Mouse (Mus musculus) left cerebral cortex, adult 11 months (tissue): Measurements from ENCODE around the gene 2810408A11Rik.

Experiments
- DNase-seq: peaks from one replicate; pipeline ENCODE4 v3.0.0; 2022; ENCODE audit warnings: low spot score

Gene 2810408A11Rik

GRCm38 (mm10) chr11:69900471-69901405 is at the start of gene 2810408A11Rik, which contains the start of gene Neurl4:
Gene 2810408A11Rik, minus strand, starts transcription at chr11:69900987.
Gene Neurl4, plus strand, starts transcription at chr11:69901072.
- DNase-seq: peak; percentile 87

- DNase-seq: peak; percentile 58
Observed at GRCm38 (mm10) chr11:69948763-69949150, 48.0 kb upstream of the 2810408A11Rik start.

DNA sequence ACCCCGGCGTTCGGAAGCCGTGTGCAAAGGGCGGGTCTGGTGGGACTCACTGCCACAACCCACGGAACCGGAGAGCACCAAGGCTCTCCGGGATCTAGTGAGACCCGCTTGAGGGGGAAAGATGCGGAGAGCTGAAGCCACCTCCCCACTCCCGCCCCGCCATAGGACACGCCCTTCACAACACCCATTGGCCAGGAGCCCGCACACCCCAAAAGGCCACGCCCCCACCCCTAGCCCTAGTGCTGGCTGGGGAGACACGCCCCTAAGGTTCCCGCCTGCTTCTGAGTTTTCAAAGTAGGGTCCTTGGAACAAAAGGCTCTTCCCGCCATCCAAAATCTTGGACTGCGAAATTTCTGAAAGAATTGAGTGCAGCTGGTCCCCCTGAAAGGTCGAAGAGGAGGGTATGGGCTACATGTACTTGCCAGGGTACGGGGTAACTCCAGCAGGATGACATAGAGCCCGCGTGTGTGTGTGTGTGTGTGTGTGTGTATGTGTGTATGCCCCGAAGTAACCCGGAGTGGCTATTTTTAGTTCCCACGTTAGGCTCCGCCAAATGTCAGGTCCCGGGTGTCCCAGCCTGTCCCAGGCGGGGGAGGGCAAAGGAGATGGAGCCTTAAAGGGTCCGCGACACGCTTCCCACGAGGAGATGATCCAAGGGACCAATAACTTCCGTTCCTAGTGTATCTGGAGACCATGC is 47.4 kb upstream of the 2810408A11Rik start, which contains the start of gene Slc2a4:
Slc2a4 (minus strand) TSS at position 123 of the 697 bp plus-strand sequence.
- no peak for DNase-seq

DNA sequence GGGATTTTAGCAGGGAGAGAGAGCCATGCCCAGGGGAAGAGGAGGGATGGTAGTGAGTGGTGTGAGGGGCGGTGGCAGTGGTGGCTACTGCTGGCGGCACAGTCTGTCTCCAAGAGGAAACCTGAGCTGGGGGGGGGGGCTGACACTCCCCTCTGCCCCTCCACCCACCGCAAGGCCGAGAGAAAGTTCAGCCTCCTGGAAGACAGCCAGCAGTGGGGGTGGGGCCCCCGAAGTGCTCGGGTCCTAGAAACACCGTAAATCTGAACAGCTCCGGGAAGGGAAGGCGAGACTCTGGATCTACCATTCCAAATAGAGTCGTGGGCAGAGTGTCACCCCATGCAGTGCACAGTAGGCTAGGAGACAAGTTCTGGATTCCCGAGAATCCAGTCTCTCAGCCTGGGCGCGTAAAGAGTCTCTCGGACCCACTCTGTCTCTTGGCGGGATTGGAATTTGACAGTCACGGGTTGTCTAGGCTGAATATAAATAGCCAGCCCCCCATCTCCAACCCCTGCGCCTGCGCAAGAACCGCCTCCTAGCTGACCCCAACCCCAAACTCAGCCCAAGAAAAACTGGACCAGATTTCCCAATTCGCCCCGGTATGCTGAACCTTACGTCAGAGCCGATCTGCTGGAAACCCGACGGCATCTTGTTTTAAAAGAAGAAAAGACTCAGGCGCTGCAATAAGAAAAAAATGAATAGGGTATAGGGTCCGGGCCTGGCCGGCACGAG is 46.7 kb upstream of the 2810408A11Rik start:
- no peak for DNase-seq

DNA sequence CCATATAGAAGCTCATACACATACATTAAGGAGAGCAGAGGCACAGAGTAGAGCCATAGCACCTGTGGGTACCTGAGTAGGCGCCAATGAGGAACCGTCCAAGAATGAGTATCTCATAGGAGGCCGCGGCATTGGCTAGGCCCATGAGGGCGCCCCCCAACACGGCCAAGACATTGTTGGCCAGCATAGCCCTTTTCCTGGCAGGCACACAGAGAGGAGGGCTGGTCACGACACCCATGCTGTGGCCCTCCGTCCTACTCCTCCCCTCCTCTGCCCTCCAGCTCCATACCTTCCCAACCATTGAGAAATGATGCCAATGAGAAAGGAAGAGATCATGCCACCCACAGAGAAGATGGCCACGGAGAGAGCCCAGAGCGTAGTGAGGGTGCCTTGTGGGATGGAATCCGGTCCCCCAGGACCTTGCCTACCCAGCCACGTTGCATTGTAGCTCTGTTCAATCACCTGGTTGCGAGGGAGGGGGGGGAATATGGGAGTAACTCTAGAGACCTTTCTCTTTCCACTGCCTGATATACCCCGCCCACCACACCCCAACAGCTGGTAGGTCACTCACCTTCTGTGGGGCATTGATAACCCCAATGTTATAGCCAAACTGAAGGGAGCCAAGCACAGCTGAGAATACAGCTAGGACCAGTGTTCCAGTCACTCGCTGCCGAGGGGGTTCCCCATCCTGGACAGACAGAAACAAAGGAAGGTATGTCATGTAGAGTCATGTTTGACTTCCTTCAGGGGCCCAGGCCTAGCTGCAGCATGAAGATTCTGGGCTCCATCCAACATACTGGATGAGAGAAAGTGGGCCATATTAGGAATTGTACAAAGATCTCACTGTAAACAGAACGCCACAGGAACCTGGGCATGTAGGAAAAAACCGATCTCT is 45.5 kb upstream of the 2810408A11Rik start:
- DNase-seq: no peak

DNA sequence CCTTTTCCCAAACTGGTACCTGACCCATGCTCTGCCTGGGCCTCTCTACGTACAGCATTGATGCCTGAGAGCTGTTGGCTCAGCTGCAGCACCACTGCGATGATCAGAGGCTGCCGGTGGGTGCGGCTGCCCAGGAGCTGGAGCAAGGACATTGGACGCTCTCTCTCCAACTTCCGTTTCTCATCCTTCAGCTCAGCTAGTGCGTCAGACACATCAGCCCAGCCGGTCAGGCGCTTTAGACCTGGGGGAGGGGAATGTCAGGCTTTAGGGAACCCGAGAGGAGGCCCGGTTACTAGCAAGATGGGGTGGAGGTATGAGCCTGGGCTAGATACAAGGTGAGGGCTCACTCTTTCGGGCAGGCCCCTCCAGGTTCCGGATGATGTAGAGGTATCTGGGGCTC is 44.4 kb upstream of the 2810408A11Rik start:
- DNase-seq: no peak

DNA sequence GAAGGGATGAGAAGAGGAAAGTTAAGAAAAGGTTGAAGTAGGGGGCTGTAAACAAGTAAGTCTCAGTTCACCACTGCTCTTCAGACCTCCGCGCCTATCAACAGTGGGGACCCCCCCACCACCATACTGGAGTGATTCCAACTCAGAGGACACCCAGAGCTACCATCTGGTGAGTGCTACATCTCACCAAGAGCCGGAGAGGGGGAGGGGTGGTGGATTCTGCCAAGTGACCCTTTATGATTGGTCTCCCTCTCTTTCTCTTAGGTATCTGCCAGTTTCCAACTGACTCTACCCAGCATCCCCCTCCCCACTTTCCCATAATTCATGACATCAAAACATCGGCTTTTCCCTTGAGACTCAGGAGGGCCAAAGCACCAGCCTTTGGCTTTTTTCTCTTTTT is 40.2 kb upstream of the 2810408A11Rik start:
- no peak for DNase-seq

DNA sequence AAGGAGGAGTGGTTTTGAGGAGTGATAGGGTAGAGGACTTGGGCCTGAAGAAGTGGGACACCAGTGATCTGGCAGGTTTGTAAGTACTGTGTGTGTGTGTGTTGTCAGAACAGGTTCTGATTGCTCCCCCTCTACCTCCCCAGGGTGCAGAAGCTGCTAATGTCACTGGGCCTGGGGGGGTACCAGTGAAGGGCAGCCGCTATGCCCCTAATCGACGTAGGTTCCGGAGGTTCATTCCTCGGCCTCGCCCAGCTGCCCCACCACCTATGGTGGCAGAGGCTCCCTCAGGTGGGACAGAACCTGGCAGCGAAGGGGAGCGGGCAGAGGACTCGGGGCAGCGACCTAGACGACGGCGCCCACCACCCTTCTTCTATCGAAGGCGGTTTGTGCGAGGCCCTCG is 38.9 kb upstream of the 2810408A11Rik start:
- DNase-seq: no peak

DNA sequence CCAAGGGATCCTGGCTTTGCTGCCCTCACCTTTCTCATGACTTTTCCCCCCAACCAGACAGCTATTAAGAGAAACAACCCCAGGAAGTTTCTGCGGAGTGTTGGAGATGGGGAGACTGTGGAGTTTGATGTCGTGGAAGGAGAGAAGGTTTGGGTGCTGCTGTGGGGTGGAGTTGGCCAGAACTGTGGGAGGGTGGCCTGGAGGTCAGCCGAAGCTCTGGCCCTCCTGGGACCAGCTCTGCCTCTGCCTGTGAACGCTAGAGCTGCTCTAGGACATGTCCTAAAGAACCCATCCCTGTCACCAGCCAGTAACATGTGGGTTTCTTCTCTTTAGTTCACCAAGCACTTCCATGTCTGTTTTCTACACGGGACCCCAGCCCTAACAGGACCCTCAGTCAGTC is 38.4 kb upstream of the 2810408A11Rik start:
- no peak for DNase-seq

- no peak for DNase-seq
Observed at GRCm38 (mm10) chr11:69938401-69938979, 37.7 kb upstream of the 2810408A11Rik start.

- DNase-seq: no peak
Observed at GRCm38 (mm10) chr11:69937834-69938233, 37.0 kb upstream of the 2810408A11Rik start.

DNA sequence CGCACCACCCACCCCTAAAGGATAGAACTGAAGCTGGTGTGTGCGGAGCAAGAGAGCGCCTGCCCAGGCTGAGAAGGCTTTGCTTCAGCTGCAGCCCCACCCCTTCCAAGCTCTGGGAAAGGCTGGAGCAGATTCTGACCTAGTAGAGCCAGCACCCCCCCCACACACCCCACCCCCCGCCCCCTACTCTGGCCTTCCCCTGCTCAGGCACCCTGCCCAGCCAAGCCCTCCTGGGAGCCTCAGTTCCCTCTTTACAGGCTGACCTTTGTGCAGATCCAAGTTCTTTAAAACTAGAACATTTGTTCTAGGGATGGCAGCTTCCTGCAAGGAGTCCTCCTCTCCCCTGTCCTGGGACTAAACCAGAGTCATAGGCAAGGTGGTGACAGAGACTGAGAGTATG is 36.6 kb upstream of the 2810408A11Rik start:
- DNase-seq: no peak

DNA sequence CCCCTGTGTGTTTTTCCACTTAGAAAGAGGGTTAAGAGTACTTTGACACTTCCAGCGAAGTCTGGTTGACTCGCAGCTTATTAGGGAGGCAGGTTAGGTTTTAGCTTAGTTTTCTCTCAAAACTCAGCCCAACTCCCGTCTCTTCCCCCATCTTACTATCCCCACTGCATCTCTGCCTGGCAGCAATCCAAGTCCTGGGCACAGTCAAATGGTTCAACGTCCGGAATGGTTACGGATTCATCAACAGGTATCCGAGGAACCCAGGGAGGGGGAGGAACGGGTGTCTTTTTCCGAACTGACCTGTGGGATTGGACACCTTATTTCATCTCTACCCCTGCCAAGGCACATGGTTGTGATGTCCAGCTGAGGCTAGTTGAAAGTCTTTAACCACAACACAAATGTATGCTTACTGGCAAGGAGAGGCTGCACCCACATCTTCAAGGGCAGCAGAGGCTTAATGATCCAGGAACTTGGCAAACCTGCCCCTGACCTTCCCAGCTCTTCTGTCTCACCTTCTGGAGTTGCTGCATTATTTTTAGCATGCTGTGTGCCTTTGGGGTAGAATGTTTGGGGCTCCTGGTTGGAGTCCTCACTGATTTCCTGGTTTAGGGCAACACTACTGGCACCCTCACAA is 36.0 kb upstream of the 2810408A11Rik start:
- DNase-seq: no peak

DNA sequence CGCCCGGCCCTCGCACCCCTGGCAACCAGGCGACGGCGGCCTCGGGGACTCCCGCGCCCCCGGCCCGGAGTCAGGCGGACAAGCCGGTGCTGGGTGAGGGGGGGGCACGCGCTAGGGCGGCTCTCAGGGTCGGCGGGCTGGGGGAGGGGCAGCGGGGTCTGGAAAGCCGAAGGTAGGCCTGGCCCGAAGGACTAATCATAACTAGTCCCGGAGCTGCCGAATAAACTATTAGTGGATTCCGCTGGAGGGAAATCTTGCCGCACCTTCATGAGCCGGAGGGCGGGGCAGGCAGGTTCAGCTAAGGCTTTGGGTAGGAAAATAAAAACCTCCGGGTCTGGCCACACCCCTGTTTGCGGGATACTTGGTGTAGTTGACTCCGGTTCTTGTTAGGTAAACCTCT is 35.4 kb upstream of the 2810408A11Rik start:
- no peak for DNase-seq

GRCm38 (mm10) chr11:69935137-69935879 is 34.5 kb upstream of the 2810408A11Rik start, which contains the start of gene Ybx2:
Gene Ybx2, plus strand, starts transcription at chr11:69935796.
- DNase-seq: peak; percentile 73

DNA sequence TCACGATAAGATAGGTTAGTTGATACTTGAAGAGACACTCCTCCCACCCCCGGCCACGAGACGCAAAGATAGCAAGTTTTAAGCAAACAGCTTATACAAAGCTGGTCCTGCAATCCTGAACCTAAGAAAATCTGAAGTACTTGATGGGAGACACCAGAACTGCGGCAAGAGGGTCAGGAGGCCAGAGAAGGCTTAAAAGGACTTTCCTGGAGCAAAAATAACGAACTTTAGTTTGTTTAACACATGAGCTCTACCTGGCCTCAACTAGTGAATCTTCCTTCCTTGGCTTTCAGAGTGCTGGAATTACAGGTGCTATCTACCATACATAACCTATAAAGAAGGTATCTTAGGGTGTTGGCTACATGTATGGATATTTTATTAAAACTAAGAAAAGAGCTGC is 33.9 kb upstream of the 2810408A11Rik start:
- DNase-seq: no peak

- no peak for DNase-seq
Observed at GRCm38 (mm10) chr11:69934169-69934568, 33.4 kb upstream of the 2810408A11Rik start.

GRCm38 (mm10) chr11:69933066-69933465 is 32.3 kb upstream of the 2810408A11Rik start:
- no peak for DNase-seq

DNA sequence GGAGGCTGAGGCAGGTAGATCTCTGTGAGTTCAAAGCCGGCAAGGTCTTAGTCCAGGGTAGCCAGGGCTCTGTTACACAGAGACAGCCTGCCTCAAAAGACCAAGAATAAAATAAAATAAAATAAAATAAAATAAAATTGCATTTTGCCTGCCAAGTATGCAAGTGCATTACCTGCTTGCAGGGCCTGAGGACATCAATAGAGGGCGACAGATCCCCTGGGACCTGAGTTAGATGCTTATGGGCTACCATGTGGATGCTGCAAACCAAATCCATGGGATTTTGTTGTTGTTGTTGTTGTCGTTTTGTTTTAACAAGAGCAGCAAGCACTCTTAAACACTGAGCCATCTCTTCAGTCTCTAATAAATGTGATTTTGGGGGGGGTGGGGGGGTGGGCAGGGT is 31.5 kb upstream of the 2810408A11Rik start:
- DNase-seq: no peak

- DNase-seq: no peak
Observed at GRCm38 (mm10) chr11:69931769-69932168, 31.0 kb upstream of the 2810408A11Rik start.
